Mouse (Mus musculus): ENCODE data around the gene Ifna4.

DNA sequence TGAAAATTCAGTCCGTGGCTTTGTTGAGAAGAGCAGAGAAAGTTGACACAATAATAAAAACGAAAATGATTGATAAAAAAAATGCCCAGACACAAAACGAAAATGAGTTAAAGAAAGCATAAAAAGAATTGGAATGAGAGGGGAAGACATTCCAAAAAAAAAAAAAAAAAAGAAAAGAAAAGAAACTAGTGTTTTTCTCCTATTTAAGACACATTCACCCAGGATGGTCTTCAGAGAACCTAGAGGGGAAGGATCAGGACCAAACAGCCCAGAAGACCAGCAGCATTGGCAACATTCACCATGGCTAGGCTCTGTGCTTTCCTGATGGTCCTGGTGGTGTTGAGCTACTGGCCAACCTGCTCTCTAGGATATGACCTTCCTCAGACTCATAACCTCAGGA is 25.7 kb upstream of the Ifna4 start, which contains the start of gene Ifna7:
- TF ChIP-seq CTCF (IDR thresholded peaks at IDR 0.05; ENCODE audit: low read depth) (no peak), EP300 (IDR thresholded peaks at IDR 0.05; ENCODE audit: low read depth) (no peak)

Measured in liver, embryonic 14.5 days (tissue).